Mouse (Mus musculus) adrenal gland, adult (tissue): Measurements from ENCODE around the gene Smoc2.

Experiments
- DNase-seq, 2 experiments: peaks; one replicate each; pipeline ENCODE4 v3.0.0; 2022 to 2023; ENCODE audit warnings: low spot score in 1 of 2; ENCODE audit not compliant: inconsistent age in 2 of 2

The Smoc2 gene

GRCm38 (mm10) chr17:14279177-14279965 is at the start of gene Smoc2:
Gene Smoc2 (plus strand): TSS chr17:14279506.
- peak in 1 of 2 experiments; percentile 28 for DNase-seq

GRCm38 (mm10) chr17:14230698-14231430 is 48.4 kb upstream of the Smoc2 start:
- no peak for DNase-seq

GRCm38 (mm10) chr17:14232629-14233028 is 46.7 kb upstream of the Smoc2 start:
- DNase-seq, result peak; percentile 56 to 88

- DNase-seq, result no peak
These were observed 45.6 kb upstream of the Smoc2 start for GRCm38 (mm10) chr17:14233658-14234057.

GRCm38 (mm10) chr17:14234774-14235389 is 44.4 kb upstream of the Smoc2 start:
- DNase-seq, result no peak

- no peak for DNase-seq
These were observed 42.2 kb upstream of the Smoc2 start for GRCm38 (mm10) chr17:14237134-14237533.

- DNase-seq, result no peak
These were observed 39.3 kb upstream of the Smoc2 start for GRCm38 (mm10) chr17:14239960-14240359.

GRCm38 (mm10) chr17:14242634-14243033 is 36.7 kb upstream of the Smoc2 start:
- no peak for DNase-seq

- DNase-seq, result peak; percentile 10 to 49
These were observed 34.9 kb upstream of the Smoc2 start for GRCm38 (mm10) chr17:14244195-14244965.

GRCm38 (mm10) chr17:14246266-14246665 is 33.0 kb upstream of the Smoc2 start:
- DNase-seq, result no peak

- no peak for DNase-seq
These were observed 31.4 kb upstream of the Smoc2 start for GRCm38 (mm10) chr17:14247931-14248330.

- no peak for DNase-seq
These were observed 29.7 kb upstream of the Smoc2 start for GRCm38 (mm10) chr17:14249595-14249994.

GRCm38 (mm10) chr17:14250401-14250800 is 28.9 kb upstream of the Smoc2 start:
- DNase-seq, result no peak

- DNase-seq, result no peak
These were observed 26.9 kb upstream of the Smoc2 start for GRCm38 (mm10) chr17:14252456-14252855.

- no peak for DNase-seq
These were observed 24.7 kb upstream of the Smoc2 start for GRCm38 (mm10) chr17:14254616-14255015.

GRCm38 (mm10) chr17:14257799-14258520 is 21.3 kb upstream of the Smoc2 start:
- no peak for DNase-seq

GRCm38 (mm10) chr17:14258906-14259305 is 20.4 kb upstream of the Smoc2 start:
- no peak for DNase-seq

- DNase-seq, result no peak
These were observed 18.3 kb upstream of the Smoc2 start for GRCm38 (mm10) chr17:14260966-14261365.

GRCm38 (mm10) chr17:14262217-14262616 is 17.1 kb upstream of the Smoc2 start:
- no peak for DNase-seq

GRCm38 (mm10) chr17:14268001-14268400 is 11.3 kb upstream of the Smoc2 start:
- no peak for DNase-seq
